ENCODE assay signal across 9 mouse cellular contexts in the genomic region with DNA sequence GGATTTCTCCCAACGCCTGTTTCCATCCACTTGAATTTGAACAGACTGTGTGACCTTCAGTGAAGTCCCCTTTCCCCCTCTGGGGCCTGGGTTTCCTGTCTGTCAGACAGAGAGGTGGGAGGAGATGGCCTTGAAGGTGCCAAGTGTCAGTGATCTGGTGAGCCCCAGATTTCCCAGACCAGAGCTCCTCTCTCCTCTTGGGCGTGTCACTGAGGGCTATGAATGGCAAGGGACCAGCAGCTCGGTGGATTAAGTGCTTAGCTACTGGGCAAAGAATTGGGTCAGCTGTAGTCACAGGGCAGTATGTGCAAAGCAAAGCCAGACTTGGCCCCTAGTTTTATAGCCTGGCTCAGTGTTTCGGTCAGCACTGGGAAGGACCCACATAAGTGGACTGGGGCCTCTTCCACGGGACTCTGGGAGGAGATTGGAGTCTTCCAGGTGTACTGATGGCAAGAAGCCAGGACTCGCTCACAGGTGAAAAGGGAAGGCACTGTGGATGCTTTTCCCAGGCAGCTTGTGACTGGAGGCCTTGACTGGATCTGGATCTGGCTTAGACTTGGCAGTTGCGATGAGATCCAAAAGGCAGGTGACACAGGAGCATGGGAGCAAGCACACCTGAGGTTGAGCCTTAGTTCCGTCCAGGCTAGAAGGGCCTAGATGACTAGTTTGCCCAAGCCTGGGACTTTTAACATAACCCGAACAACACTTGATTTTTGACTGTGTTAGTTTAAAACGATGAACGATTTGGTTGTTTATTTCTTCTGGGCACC. TPM values are rescaled to one million over a fixed set of nuclear protein-coding genes. Genes with fewer than 3 reads are reported as not detected.
DNase-seq lines count a peak whose midpoint lies in the region; ATAC-seq lines count a peak whose summit lies in the region.
"Had no signal": no experiment of that assay in that cellular context is flagged by ENCODE, and none has a peak within 500 bp of the region (broad histone marks: within the 10 kb centered on the region; RNA-seq: fewer than 3 reads in every experiment).

No protein-coding gene starts in this region.

- peak overlapping the region; percentile 56 for H3K27ac ChIP-seq in lung, embryonic 15.5 days
- H3K27ac ChIP-seq in heart, embryonic 12.5 days (ENCODE audit: poor library complexity, severe bottlenecking) = peak overlapping the region; percentile 88

- WGBS in lung, embryonic 15.5 days = 57% methylated on average over 11 of the region's 11 CpGs
- WGBS in heart, embryonic 12.5 days = 71% methylated on average over 11 of the region's 11 CpGs

- H3K9me3 ChIP-seq in lung, embryonic 15.5 days = no peaks in the 10 kb centered on the region
- no peaks in the 10 kb centered on the region for H3K9me3 ChIP-seq in heart, embryonic 12.5 days (replicated peaks)

- no peak overlapping the region for H3K4me3 ChIP-seq in lung, embryonic 15.5 days
- no peak overlapping the region for H3K4me3 ChIP-seq in heart, embryonic 12.5 days
- H3K4me3 ChIP-seq: megakaryocyte, embryonic 14.5 days had no signal

- peak overlapping the region; percentile 3; the same call in 1 of the 2 replicates for H3K4me2 ChIP-seq in lung, embryonic 15.5 days
- peak overlapping the region; percentile 20; the same call in 1 of the 2 replicates for H3K4me2 ChIP-seq in heart, embryonic 12.5 days

- no peaks in the 10 kb centered on the region for H3K27me3 ChIP-seq in lung, embryonic 15.5 days
- no peaks in the 10 kb centered on the region for H3K27me3 ChIP-seq in heart, embryonic 12.5 days (replicated peaks)
- H3K27me3 ChIP-seq: megakaryocyte, embryonic 14.5 days had no signal

- DNase-seq in cerebellum, postnatal 10 days = peak; percentile 47 to 54
- no peak for DNase-seq in cerebellum, postnatal 36 days
- no peak for DNase-seq in lung, postnatal 25 days (ENCODE audit: low spot score)
- DNase-seq in retina, postnatal 7 days (ENCODE audit: low read depth, low spot score) = peak; percentile 81
- no peak for DNase-seq in cerebellum, adult 8-10 months
- no peak for DNase-seq in cerebellum, adult 9-10 months

- peaks cover 55% of the 10 kb centered on the region for H3K4me1 ChIP-seq in lung, embryonic 15.5 days
- peaks cover 77% of the 10 kb centered on the region for H3K4me1 ChIP-seq in heart, embryonic 12.5 days (replicated peaks)

- H3K36me3 ChIP-seq in lung, embryonic 15.5 days = peaks cover 30% of the 10 kb centered on the region
- peaks cover 90% of the 10 kb centered on the region for H3K36me3 ChIP-seq in heart, embryonic 12.5 days

- ATAC-seq in lung, embryonic 15.5 days (ENCODE audit: borderline replicate concordance, extremely low read depth, low FRiP score, low TSS enrichment) = no peak
- no peak for ATAC-seq in heart, embryonic 12.5 days (ENCODE audit: insufficient number of reproducible peaks, low FRiP score)

- no peak overlapping the region for H3K9ac ChIP-seq in lung, embryonic 15.5 days
- peak overlapping the region; percentile 36; the same call in 1 of the 2 replicates for H3K9ac ChIP-seq in heart, embryonic 12.5 days

RNA-seq across cellular contexts. Expression of a gene that starts 20.1 kb away (rescaled TPM):
- polyA plus RNA-seq in lung, embryonic 15.5 days (2015; fragmentation: Nextera tagmentation; extraction: Ambion mirVana) = 8.1 and 9.0 TPM in 2 replicates
- 22.6 and 23.7 TPM in 2 replicates for polyA plus RNA-seq in heart, embryonic 12.5 days (2016; fragmentation: Nextera tagmentation; extraction: Ambion mirVana)

Comparison
In these comparisons a context has a peak if more than half of its experiments do, and no peak if none do; other contexts are left out.
1. DNase-seq: peak in cerebellum, postnatal 10 days (2 of 2) and retina, postnatal 7 days (single experiment); none in cerebellum, postnatal 36 days (0 of 2), lung, postnatal 25 days (single experiment), cerebellum, adult 8-10 months (single experiment) and cerebellum, adult 9-10 months (single experiment).